Mouse (Mus musculus) stomach, embryonic 16.5 days (tissue): ENCODE data around the gene Cryaa. TPM values are rescaled to one million over a fixed set of nuclear protein-coding genes. Genes with fewer than 3 reads are reported as not detected.
"Not testable (repeated sequence)": the region's sequence is repeated elsewhere in the genome, so short reads cannot be mapped to it uniquely, and the experiment has no call there.

Source experiments
- ATAC-seq: fragments of 200-750 bp; cut with Nextera tagmentation; 2 replicates; pipeline ENCODE4 v1.8.0; 2017; ENCODE audit warnings: moderate number of reproducible peaks, moderate TSS enrichment; ENCODE audit not compliant: insufficient read depth, low FRiP score
- H3K27ac ChIP-seq: fragments of 300-500 bp; sonication (generic); 2 replicates; pipeline ENCODE4 v1.5.1; 2014; ENCODE audit warnings: low read length
- H3K27me3 ChIP-seq: fragments of 300-500 bp; sonication (generic); 2 replicates; pipeline ENCODE4 v1.6.1; 2014; ENCODE audit warnings: low read length, control low read depth, mixed read lengths; ENCODE audit not compliant: control insufficient read depth, insufficient read depth
- H3K36me3 ChIP-seq: fragments of 300-500 bp; sonication (generic); 2 replicates; pipeline ENCODE4 v1.6.1; 2014; ENCODE audit warnings: low read length; ENCODE audit not compliant: control insufficient read depth, insufficient read depth
- H3K4me1 ChIP-seq: fragments of 300-500 bp; sonication (generic); 2 replicates; pipeline ENCODE4 v1.6.1; 2014; ENCODE audit warnings: low read length, control low read depth, mixed read lengths; ENCODE audit not compliant: control insufficient read depth, insufficient read depth
- H3K4me2 ChIP-seq: fragments of 300-500 bp; sonication (generic); 2 replicates; pipeline ENCODE4 v1.6.1; 2014; ENCODE audit warnings: low read depth, low read length, mixed read lengths
- H3K4me3 ChIP-seq: fragments of 300-500 bp; sonication (generic); replicated peaks from 2 replicates; pipeline ENCODE4 v1.5.1; 2014; ENCODE audit warnings: mild to moderate bottlenecking, low read length
- H3K9ac ChIP-seq: fragments of 300-500 bp; sonication (generic); 2 replicates; pipeline ENCODE4 v1.6.1; 2014; ENCODE audit warnings: low read length
- H3K9me3 ChIP-seq: fragments of 300-500 bp; sonication (generic); replicated peaks from 2 replicates; pipeline ENCODE4 v1.6.1; 2016; ENCODE audit warnings: low read length, control low read depth; ENCODE audit not compliant: control insufficient read depth
- WGBS: fragments of 180-500 bp; shearing (Covaris S2); extraction: QIAGEN DNeasy Blood & Tissue Kit; methylation state at CpG from one replicate; pipeline ENCODE4 v1.1.7; 2014; 5-methylcytosine and 5-hydroxymethylcytosine counted together
- polyA plus RNA-seq: library from polyadenylated mRNA; unstranded; fragments of >200 nt; fragmentation: Nextera tagmentation; extraction: Ambion mirVana; gene quantifications from 2 replicates; pipeline ENCODE4 v1.2.1, GENCODE M21; 2015

The Cryaa gene
- polyA plus RNA-seq, 1 experiment from 2014 or later: 0.13 TPM

- no peak overlapping the region for H3K4me2 ChIP-seq
- no peaks in the 10 kb centered on the region for H3K27me3 ChIP-seq
- no peak overlapping the region for H3K9ac ChIP-seq
- peaks cover 12% of the 10 kb centered on the region for H3K4me1 ChIP-seq
- 0 out of 2 replicates have a peak, but pooled peaks have one; percentile 20 for ATAC-seq
- H3K4me3 ChIP-seq: no peak overlapping the region
- no peak overlapping the region for H3K27ac ChIP-seq
- H3K36me3 ChIP-seq: no peaks in the 10 kb centered on the region
- no peaks in the 10 kb centered on the region for H3K9me3 ChIP-seq
- WGBS: 61% methylated on average over 7 of the region's 7 CpGs
Observed at GRCm38 (mm10) chr17:31694023-31694376, 16.4 kb downstream of the Cryaa start.

- Histone ChIP-seq H3K36me3 (no peaks in the 10 kb centered on the region), H3K4me2 (no peak overlapping the region), H3K4me3 (no peak overlapping the region), H3K27me3 (no peaks in the 10 kb centered on the region), H3K27ac (no peak overlapping the region), H3K4me1 (peaks cover 12% of the 10 kb centered on the region), H3K9ac (no peak overlapping the region), H3K9me3 (no peaks in the 10 kb centered on the region)
- 75% methylated on average over 1 of the region's 1 CpGs for WGBS
- ATAC-seq: no peak
Observed at GRCm38 (mm10) chr17:31694949-31695348, 17.3 kb downstream of the Cryaa start.

GRCm38 (mm10) chr17:31695356-31695755 is 17.7 kb downstream of the Cryaa start:
- not testable (repeated sequence) for H3K4me3 ChIP-seq, H3K27me3 ChIP-seq, H3K36me3 ChIP-seq, H3K9me3 ChIP-seq, H3K4me2 ChIP-seq, H3K9ac ChIP-seq, ATAC-seq, H3K27ac ChIP-seq
- peaks cover 12% of the 10 kb centered on the region for H3K4me1 ChIP-seq
- 86% methylated on average over 6 of the region's 7 CpGs for WGBS

- H3K4me3 ChIP-seq: no peak overlapping the region
- H3K9me3 ChIP-seq: no peaks in the 10 kb centered on the region
- H3K4me1 ChIP-seq: peaks cover 8% of the 10 kb centered on the region
- WGBS: 70% methylated on average over 11 of the region's 11 CpGs
- no peaks in the 10 kb centered on the region for H3K36me3 ChIP-seq
- H3K27me3 ChIP-seq: no peaks in the 10 kb centered on the region
- no peak overlapping the region for H3K4me2 ChIP-seq
- H3K27ac ChIP-seq: no peak overlapping the region
- no peak for ATAC-seq
- H3K9ac ChIP-seq: no peak overlapping the region
Observed at GRCm38 (mm10) chr17:31698347-31698746, 20.7 kb downstream of the Cryaa start.

- WGBS: 62% methylated on average over 6 of the region's 6 CpGs
- H3K9me3 ChIP-seq: no peaks in the 10 kb centered on the region
- no peaks in the 10 kb centered on the region for H3K4me1 ChIP-seq
- H3K27me3 ChIP-seq: no peaks in the 10 kb centered on the region
- no peak overlapping the region for H3K9ac ChIP-seq
- no peak for ATAC-seq
- no peaks in the 10 kb centered on the region for H3K36me3 ChIP-seq
- no peak overlapping the region for H3K4me2 ChIP-seq
- no peak overlapping the region for H3K4me3 ChIP-seq
- no peak overlapping the region for H3K27ac ChIP-seq
Observed at GRCm38 (mm10) chr17:31703276-31703980, 25.8 kb downstream of the Cryaa start.

GRCm38 (mm10) chr17:31705271-31706020 is 27.8 kb downstream of the Cryaa start:
- no peak overlapping the region for H3K27ac ChIP-seq
- ATAC-seq: no peak
- WGBS: 72% methylated on average over 20 of the region's 20 CpGs

GRCm38 (mm10) chr17:31709121-31709741 is 31.6 kb downstream of the Cryaa start:
- H3K4me3 ChIP-seq: no peak overlapping the region
- no peak overlapping the region for H3K27ac ChIP-seq
- H3K4me1 ChIP-seq: no peaks in the 10 kb centered on the region
- no peaks in the 10 kb centered on the region for H3K36me3 ChIP-seq
- no peaks in the 10 kb centered on the region for H3K27me3 ChIP-seq
- H3K9me3 ChIP-seq: peaks cover 3% of the 10 kb centered on the region; the same call in 1 of the 2 replicates
- 50% methylated on average over 7 of the region's 7 CpGs for WGBS
- H3K9ac ChIP-seq: no peak overlapping the region
- no peak for ATAC-seq
- no peak overlapping the region for H3K4me2 ChIP-seq

More at GRCm38 (mm10) chr17:31705271-31706020, 27.8 kb downstream of the Cryaa start:
- H3K4me2 ChIP-seq: no peak overlapping the region
- no peaks in the 10 kb centered on the region for H3K9me3 ChIP-seq
- H3K4me3 ChIP-seq: no peak overlapping the region
- no peaks in the 10 kb centered on the region for H3K36me3 ChIP-seq
- H3K9ac ChIP-seq: no peak overlapping the region
- H3K27me3 ChIP-seq: no peaks in the 10 kb centered on the region
- no peaks in the 10 kb centered on the region for H3K4me1 ChIP-seq

GRCm38 (mm10) chr17:31710455-31710854 is 32.8 kb downstream of the Cryaa start:
- Histone ChIP-seq H3K9me3 (peaks cover 3% of the 10 kb centered on the region; the same call in 1 of the 2 replicates), H3K9ac (no peak overlapping the region), H3K27ac (no peak overlapping the region), H3K4me1 (no peaks in the 10 kb centered on the region), H3K4me3 (no peak overlapping the region), H3K27me3 (no peaks in the 10 kb centered on the region), H3K36me3 (no peaks in the 10 kb centered on the region), H3K4me2 (no peak overlapping the region)
- ATAC-seq: no peak
- 74% methylated on average over 8 of the region's 8 CpGs for WGBS

GRCm38 (mm10) chr17:31713709-31714108 is 36.1 kb downstream of the Cryaa start:
- WGBS: 60% methylated on average over 9 of the region's 9 CpGs
- no peak for ATAC-seq
- no peak overlapping the region for H3K27ac ChIP-seq
- peaks cover 3% of the 10 kb centered on the region; the same call in 1 of the 2 replicates for H3K9me3 ChIP-seq
- H3K36me3 ChIP-seq: no peaks in the 10 kb centered on the region
- H3K4me1 ChIP-seq: no peaks in the 10 kb centered on the region
- no peak overlapping the region for H3K4me2 ChIP-seq
- H3K9ac ChIP-seq: no peak overlapping the region
- H3K4me3 ChIP-seq: no peak overlapping the region
- H3K27me3 ChIP-seq: no peaks in the 10 kb centered on the region
